Mouse (Mus musculus) CD8-positive naive resting alpha-beta T cell, adult 2 months (primary cell): ENCODE results near the gene 4931406P16Rik.

Experiments used
- DNase-seq, 2 experiments: peaks; one replicate each; pipeline ENCODE4 v3.0.0; 2022; ENCODE audit warnings: low read depth in 2 of 2, low spot score in 2 of 2

4931406P16Rik gene

DNA sequence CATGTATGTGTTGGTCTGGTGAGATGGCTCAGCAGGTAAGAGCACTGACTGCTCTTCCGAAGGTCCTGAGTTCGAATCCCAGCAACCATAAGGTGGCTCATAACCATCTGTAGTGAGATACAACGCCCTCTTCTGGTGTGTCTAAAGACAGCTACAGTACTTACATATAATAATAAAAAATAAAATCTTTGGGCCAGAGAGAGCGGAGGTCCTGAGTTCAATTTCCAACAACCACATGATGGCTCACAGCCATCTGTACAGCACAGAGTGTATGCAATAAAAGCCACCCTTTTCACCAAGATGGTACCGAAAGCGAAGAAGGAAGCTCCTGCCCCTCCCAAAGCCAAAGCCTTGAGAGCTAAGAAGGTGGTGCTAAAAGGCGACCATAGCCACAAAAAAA is 62.6 kb downstream of the 4931406P16Rik start, which contains the start of gene Gm6096:
TSS of gene Gm6096 (plus strand) at position 301 of the 400 bp plus-strand sequence.
- no peak for DNase-seq

DNA sequence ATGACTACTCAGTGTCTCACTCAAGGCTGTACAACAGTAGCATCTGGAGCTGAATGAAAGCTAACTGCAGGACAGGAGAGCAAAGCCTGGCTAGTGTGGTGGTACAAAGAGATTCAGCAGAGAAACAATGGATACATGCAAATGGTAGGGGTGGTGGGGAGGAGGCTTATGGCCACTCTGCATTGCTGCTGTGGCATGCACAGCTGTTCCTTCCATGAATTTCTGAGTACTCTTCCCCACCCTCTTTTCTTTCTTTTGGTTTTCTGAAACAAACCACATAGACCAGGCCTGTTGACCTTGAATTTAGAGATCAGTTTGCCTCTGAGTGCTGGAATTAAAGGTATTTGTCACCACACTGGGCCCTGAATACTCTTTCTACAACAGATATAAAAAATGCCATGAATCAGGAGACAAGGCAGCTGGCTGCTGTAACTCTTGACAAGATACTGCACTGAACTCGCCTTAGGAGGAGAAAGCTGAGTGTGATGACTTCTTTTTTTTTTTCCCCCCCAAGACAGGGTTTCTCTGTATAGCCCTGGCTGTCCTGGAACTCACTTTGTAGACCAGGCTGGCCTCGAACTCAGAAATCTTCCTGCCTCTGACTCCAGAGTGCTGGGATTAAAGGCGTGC is 66.4 kb downstream of the 4931406P16Rik start:
- DNase-seq, result no peak

DNA sequence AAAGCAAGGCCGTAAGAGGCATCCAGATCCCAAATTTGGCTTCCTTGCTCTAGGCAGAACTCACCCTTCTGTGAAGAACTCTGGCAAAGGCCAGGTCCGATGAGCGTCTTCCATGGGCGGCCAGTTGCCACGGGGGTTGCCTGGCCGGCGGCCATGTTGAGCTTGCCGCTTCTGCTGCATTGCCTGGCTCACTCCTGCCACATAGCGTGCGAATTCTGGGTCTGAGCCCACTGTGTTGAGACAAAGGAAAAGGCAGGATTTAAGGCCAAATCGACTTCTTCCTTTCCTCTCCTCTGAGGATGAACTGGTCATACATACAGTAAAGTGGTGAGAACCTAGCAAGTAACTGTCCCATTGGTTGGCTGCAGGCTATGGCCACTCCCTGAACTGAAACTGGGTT is 71.2 kb downstream of the 4931406P16Rik start:
- DNase-seq, result no peak

DNA sequence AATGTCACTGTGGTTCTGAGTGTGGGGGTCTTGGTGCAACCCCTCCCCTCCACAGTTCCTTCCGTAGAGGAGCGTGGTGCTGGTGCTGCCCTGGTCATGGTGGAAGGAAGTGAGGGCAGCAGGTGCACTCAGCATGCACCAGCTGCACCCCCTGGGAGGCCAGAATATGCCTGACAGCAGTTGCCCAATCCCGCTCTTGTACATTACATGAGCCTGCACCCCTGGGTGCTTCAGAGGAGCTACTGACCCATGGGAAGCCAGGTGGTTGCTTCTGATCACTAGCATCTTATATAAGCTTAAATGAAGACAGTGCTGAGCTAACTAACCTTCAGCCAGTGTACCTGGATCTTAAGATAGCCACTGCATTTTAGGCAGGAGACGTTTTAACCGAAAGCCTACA is 75.3 kb downstream of the 4931406P16Rik start:
- no peak for DNase-seq

DNA sequence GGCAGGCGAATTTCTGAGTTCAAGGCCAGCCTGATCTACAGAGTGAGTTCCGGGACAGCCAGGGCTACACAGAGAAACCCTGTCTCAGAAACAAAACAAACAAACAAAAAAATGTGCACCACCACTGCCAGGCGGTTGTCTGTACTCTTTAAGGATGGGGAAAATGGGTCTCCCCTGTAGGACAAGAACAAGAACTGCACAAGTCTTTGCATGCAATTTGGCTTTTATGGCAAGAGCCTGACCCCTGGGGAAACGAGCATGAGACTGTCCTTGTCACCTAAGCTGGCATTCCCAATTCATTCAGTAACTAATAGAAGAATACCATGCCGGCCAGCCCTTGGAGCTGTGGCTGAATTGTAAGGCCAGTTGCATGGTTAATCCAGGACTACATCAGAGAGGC is 77.7 kb downstream of the 4931406P16Rik start:
- DNase-seq, result no peak

DNA sequence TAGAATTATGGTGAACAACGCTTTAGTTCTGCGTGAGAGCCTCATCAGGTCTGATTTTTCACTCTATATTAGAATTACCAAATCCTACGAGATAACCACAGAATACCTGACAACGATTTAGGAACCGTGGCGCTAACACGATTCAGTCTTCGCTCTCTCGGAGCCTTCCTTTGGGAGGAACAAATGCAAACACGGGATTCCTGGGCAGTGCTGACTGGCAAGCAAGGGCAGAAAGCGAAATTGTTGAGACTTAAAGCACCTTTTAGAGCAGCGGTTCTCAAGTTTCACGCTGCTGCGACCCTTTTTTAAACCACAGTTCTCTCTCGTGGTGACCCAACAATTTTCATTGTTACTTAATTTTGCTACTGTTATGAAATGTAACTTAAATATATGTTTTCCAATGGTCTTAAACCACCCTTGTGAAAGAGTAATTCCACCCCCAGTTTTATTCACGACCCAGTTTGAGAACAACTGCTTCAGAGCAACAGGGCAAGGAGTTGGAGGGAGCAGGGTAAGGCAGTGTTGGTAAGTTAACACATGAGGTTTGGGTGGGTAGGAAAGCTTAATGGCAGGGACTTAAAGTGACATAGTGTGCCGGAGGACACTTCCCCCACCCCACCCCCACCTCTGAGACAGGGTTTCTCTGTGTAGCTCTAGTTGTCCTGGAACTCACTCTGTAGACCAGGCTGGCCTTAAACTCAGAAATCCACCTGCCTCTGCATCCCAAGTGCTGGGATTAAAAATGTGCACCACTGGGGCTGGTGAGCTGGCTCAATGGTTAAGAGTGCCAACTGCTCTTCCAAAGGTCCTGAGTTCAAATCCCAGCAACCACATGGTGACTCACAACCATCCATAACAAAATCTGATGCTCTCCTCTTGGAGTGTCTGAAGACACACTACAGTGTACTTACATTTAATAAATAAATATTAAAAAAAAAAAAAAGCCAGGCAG is 78.5 kb downstream of the 4931406P16Rik start:
- DNase-seq, result no peak

DNA sequence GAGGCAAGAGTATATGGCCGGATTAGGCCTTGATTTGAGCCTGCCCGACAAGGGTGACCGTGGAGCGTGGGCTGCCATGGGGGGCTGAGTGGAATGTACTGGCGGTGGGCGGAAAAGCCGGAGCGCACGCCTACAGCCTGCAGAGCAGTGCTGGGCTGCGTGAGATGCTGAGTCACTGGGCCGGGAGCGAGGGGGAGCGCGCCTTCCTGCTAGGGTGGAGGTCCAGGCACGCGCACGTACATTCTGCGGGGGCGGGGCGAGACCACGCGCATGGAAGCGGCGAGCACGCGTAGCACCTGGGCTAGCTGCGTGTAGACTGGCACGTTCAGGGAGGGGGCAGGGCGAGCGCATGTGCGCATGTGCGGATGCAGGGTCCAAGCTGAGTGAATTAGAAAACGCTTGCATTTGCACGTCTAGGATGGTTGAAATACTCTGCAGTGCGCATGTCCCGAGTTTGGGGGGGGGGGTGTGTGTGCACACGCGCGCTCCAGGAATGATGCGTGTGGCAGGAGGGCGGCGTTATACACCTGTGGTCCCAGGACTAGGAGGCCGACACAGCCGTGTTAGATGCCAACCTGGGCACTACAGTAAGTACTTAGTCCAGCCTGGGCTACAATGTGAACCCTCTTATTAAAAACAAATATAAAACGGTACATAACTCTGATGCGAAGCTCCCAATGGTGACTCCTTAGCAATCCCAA is 79.3 kb downstream of the 4931406P16Rik start:
- DNase-seq, result peak; percentile 95 to 98

DNA sequence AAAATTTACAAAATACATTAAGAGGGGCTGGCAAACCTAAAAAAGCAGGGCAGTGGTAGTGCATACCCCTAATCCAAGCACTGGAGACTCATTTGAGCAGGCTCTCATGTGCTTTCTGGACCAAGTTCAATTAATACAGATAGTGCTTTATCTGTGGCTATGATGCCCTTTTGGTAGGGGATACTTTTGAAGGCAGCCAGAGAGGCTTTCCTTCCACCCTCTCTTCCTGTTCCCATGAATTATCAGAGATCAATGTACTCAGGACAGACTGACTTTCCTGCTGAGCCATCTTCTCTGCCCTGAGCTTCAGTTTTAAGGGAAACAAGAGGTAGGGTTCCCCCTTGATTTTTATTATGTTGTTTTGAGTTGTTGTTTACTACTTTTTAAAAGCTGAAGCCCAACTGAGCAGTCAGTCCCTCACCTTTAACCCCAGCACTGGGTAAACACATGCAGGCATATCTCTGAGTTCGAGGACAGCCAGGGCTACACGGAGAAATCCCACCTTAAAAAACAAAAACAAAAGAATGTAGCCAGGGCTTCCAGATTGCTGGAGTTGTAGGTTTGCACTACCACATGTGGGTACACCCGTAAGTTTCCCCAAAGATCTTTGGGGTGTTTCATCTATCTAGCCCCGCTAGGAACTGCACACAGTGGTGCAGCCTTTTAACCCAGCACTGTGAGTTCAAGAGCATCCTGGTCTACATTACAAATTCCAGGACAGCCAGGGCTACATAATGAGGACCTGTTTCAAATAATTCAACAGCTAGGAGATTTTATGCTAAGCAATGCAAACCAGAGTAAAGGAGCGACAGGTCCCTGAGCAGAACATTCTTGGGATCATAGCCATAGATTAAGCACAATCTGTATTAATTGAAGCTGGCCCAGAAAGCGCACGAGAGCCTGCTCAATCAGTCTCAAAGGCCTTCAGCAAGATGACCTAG is 80.3 kb downstream of the 4931406P16Rik start:
- DNase-seq, result no peak

DNA sequence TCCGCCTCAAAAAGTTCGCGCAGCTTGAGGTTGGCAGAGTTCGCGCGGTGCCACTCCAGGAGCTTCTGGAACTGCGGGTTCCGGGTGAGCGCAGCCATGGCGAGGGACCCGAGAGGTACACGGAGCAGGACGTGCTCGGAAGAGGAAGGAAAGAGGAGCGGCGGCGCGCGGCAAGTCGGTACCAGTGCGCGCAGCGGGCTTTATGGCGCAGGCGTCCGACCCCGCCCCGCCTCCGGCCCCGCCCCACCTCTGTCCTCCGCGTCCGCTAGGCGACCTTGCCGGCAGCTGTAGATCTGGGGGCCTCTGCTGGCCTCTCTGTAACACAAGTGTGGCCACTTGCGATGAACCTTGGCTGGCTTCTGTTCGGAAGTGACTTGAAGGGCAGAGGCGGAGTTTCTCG is 83.2 kb downstream of the 4931406P16Rik start, which contains the start of gene Gpi1:
TSS of gene Gpi1 (minus strand) at position 221 of the 400 bp plus-strand sequence.
- DNase-seq, result peak; percentile 64 to 67

DNA sequence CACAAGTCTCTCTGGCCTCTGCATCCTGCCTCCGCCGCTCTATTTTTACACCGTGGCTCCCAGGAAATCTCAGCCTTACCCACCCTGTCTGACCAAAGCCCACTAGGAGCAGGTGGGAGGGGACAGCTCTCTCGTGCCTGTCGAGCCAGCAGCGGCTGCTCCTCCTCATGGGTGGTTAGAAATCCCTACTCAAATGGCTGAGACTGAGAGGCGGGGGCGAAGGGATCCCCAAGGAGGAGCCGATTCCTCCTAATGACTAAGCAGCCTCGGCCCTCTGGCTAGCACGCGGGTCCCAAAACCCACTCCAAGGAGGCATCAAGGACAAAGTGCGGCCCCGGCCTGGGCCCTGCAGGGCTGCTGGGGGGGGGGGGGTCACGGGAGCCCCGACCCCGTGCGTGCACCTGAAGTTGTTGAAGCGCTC is 83.7 kb downstream of the 4931406P16Rik start:
- peak in 1 of 2 experiments; percentile 14 for DNase-seq

DNA sequence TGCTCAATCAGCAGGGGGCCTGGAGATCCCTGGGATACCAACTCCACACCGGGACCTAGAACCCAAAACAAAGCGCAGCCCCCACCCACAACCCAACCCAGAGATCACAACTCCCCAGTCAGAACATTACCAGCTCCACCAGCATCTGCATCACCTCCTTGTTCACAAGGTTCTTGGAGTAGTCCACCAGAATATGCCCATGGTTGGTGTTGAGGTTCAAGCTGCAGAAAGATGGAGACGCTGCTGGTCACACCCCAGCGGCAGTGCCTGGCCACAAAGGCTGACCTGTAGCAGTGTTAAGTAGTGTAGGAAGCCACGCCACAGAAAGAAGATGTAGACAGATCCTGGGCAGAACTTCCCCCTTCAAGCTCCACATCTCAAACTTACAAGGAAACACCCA is 84.2 kb downstream of the 4931406P16Rik start:
- no peak for DNase-seq

DNA sequence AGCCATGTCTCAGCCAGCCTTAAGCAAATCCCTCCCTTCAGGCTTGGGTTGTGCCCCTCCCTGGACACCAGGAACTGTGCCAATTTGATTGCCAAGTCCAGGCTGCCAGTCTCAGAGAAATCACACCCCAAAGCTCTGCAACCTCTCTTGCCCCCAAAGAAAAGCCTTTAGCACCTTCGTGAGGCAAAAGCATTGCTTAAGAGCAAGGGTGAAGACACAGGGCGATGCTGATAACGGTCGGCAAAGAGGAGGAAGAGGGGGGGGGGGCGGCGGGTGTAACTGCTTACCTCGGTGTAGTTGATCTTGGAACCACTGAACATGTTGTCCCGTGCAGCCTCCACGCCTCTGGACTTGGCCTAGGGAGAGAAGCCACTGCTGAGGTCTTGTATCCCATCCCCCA is 84.7 kb downstream of the 4931406P16Rik start:
- no peak for DNase-seq

DNA sequence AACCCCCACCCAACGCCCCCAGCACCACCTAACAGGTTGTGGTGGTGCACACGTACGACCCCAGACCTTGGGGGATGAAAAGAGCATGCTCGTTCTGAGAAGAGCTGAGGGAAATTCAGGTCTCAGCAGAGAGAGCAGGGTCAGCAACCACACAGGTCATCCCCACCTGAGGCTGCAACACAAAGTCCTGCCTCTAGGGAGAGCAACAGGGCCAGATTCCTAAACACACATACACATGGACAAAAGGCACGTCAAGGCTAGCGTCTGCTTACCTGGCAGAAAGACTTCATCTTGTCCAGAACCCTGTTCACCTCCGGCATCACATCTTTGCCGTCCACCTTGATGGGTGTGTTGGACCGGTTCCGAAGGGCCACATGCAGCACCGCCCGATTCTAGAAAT is 86.5 kb downstream of the 4931406P16Rik start:
- DNase-seq, result no peak

DNA sequence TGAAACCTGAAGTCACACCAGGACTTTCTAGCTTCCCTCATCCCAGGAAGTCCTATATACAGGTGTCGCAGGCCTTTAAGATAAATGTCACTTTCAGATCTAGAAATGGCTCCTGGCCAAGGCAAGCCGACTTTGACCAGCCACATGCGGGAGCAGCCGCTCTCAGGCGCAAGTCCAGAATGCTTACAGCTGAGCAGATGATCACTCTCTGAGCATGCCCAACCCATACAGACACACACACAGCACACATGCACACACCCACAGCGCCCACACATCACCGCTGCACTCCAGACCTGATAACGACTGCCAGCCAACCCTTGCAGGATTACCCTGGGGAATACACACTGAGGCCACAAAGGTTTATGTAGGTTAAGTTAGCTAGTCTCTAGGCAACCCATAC is 87.3 kb downstream of the 4931406P16Rik start:
- DNase-seq, result no peak

DNA sequence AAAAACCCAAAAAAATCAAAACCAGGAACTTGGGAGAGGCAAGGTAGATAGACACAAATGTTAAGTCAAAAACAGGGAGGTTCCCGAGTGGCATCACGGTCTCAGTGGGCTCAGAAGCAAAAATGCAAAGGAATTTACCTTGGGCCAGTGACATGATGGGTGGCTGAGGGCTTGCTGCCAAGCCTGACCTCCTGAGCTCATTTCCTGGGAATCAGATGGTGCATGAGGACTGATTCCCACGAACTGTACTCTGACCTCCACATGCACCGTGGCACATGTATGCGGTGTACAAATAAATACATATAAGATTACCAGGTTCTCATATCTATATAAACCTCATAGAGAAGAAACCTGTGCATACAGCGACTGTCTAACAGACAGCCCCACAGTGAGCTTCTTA is 89.0 kb downstream of the 4931406P16Rik start:
- DNase-seq, result no peak

DNA sequence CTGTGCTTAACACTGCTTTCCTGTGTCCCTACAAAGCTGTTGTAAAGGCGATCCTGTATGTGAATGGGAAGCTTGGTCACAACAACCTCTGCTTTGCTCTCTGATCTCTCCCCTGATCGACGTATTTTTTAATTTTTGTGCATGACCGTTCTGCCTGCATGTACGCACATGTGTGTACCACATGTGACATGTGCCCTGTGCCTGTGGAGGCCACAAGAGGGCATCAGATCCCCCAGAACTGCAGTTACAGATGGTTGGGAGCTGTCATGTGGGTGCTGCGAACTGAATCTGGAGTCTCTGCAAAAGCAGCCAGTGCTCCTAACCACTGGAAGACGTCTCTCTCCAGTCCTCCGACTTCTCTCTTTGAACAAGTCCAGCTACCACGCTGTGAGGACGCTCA is 91.0 kb downstream of the 4931406P16Rik start:
- no peak for DNase-seq

DNA sequence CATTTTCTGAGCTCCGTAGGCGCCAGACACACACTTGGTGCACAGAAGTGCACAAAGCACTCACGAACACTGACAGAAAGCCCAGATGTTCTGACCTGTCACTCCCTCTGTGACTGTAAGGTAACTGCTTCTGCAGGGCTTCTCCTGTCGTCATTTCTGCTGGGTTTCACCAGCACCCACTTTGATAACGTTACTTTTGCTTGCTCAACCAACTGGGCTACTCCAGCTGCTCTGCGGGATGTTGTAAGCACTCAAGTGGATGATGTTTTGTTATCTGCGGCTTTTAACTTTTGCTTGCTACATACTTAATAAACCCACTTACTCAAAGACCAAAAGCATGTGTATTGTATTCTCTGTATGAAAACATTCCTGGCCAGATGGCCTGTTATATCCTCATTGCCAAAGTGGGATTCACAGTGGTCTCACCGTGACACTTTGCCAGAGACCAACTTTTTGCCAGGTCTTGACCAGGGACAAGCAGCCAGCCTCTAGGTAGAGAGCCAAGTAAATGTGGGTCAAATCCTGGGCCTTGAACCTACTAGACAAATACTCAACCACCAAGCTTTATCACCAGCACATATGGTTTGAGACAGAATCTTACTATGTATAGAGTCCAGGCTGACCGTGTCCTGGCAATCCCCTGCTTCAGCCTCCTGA is 91.6 kb downstream of the 4931406P16Rik start:
- no peak for DNase-seq

DNA sequence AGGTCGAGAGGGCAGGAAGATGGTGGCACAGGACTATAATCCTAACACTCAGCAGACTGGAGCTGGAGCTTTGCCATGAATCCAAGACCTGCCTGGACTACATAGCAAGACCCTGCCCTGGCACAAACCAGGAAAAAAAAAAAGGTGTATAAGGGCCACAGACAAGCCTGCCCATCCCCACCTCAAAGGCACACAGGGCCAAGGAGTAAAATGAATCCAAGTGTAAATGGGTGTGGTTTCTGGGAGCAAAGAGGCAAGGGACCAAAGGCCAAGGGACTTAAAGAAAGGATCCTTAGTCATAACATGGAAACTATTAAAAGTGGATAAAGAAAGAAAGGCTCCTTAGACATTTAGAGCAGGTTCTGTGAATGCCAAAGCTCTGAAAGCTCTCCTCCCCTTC is 94.9 kb downstream of the 4931406P16Rik start:
- no peak for DNase-seq

DNA sequence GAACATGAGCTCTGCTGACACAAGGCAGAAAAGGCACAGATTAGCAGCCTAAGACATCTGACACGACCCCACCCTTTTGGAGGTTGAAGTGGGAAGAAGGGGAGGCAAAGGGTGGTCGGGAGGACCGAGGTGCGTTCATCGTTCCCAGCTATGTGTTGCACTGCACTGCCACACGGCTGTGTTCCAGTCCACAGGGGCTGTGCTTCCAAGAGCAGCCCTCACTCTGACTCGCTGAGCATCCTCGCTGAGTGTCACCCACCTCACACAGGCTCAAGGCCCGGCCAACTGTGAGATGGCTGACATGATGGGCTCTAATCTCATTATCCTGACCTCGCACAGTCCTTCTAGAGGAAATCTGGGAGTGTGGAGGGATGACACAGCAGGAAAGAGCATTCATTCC is 96.9 kb downstream of the 4931406P16Rik start:
- no peak for DNase-seq

DNA sequence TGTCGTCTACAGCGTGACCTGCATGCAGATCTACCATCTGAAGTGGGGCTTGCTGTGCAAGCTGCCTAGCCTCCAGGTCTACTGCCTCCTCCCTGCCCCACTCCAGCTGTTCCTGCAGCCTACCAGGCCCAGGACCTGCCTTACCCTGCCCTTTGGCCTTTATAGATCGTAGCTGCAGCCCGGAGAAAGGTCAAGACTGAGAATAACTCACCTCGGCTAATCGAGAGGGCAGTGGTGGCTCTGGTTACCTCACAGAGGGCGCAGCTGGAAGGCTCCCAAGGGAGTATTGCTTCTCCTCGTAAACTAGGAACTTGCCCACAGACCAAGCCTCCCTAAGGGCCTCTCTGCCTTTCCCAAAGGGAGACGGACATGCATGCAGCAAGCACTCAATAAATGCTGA is 97.9 kb downstream of the 4931406P16Rik start:
- no peak for DNase-seq
